Mouse (Mus musculus) ZHBTc4 (cell line): ENCODE results near the gene Eif4a1.

Experiments used
- DNase-seq: peaks from one replicate; pipeline ENCODE4 v3.0.0-alpha.2; 2011; ENCODE audit warnings: low read depth, low spot score

The Eif4a1 gene

GRCm38 (mm10) chr11:69699595-69699994, 27.4 kb upstream of the Eif4a1 start:
- no peak for DNase-seq

GRCm38 (mm10) chr11:69698574-69698973, 26.4 kb upstream of the Eif4a1 start:
- peak; percentile 91 for DNase-seq

- no peak for DNase-seq
These were observed 25.2 kb upstream of the Eif4a1 start for GRCm38 (mm10) chr11:69697396-69697795.

DNA sequence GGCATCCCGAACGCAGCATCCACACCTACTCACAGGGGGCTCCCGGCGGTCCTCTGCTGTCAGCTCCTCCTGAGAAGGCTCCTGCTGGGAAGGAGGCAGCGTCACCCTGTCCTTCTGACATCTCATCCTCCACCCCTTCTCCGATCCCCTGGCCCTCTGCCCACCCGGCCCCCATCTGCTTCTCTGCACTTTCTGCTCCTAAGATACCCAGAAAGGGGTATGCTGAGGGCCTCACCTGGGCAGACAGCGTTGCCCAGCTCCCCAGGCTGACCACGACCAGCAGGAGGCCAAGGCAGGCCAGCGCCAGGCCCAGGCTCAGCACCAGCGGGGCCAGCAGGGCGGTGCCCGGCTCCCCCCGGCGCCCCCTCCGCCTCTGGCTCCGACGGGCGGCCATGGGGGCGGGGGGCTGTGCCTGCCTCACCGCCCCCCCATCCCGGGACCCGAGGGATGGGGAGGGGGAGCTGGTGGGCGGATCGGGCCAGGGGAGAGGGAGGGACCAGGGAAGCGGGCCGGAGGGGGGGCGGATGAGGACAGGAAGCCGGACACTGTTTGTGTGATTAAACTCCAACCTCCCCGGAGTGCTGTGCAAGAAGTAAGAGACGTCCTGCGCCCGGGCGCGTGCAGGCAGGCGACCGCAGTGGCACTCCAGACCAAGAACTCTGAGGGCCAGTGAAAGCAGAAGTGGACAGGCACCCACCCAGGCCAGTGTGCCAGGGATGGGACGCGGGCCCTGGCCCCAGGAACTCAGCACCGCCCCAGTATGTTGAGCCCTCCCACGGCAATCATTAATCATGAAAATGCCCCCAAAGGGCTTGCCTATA, 23.3 kb upstream of the Eif4a1 start, which contains the start of the genes Tnfsf12 and Tnfsfm13:
Tnfsf12 (minus strand) TSS at position 489 of the 821 bp plus-strand sequence.
Tnfsfm13 (minus strand) TSS at position 738 of the 821 bp plus-strand sequence.
- no peak for DNase-seq

DNA sequence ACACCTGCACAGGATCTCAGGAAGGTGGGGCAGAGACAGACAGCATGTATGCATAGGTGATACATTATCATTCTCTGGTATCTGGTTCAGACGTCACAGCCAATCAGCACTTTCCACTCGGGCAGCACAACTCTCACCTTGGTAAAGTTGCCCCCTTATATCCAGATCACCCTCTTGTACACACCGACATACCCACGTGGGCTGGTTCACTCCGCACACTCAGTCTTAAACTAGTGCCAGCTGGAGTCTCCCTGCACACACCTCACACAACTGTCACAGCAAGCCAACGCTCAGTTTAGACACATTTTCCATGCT, 22.8 kb upstream of the Eif4a1 start:
- DNase-seq = no peak

- DNase-seq = no peak
These were observed 21.3 kb upstream of the Eif4a1 start for GRCm38 (mm10) chr11:69693421-69693965.

- no peak for DNase-seq
These were observed 20.6 kb upstream of the Eif4a1 start for GRCm38 (mm10) chr11:69692863-69693262.

DNA sequence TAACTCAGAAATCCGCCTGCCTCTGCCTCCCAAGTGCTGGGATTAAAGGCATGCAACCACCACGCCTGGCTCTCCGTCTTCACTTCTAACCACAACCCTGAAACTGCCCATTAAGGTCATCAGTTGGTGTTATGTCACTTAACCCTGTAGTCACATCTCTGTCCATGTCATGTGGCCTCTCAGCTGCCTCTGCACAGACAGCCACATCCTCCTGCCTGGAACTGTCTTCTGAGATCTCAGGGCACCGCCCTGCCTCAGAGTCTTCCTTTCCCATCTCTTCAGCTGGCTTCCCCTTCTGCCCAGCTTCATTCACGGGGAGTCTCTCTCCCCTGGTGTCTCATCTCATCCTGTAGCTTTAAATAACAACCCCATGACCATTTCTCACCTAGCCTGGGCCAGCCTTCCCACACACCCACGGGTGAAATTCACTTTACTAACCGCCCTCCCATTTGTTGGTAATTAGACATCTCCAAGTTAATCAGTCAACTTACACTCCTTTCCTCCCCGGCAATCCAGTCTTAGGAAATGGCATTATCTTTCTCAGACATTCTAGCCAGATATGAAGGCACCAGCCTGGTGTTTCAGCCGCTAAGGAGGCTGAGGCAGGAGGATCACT, 20.1 kb upstream of the Eif4a1 start:
- no peak for DNase-seq

GRCm38 (mm10) chr11:69689891-69690290, 17.7 kb upstream of the Eif4a1 start:
- DNase-seq = peak; percentile 67

DNA sequence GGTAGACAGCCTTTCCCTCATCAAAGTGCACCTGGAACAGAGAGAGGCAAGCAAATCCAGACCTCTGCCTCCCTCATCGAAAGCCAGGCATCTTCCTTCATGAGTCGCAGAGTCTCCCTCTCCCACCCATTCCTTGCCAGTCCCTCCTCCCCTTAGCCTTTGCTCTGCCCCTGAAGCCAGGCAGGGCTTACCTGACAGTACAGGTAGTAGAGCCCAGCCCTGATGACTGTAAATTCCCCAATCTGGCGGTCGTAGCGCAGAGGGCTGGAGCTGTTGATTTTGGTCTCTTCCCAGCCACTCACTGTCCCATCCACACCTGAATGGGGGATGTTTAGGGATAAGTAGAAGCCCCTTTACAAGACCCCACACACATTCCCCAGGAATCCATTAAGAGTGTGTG, 14.8 kb upstream of the Eif4a1 start:
- no peak for DNase-seq

DNA sequence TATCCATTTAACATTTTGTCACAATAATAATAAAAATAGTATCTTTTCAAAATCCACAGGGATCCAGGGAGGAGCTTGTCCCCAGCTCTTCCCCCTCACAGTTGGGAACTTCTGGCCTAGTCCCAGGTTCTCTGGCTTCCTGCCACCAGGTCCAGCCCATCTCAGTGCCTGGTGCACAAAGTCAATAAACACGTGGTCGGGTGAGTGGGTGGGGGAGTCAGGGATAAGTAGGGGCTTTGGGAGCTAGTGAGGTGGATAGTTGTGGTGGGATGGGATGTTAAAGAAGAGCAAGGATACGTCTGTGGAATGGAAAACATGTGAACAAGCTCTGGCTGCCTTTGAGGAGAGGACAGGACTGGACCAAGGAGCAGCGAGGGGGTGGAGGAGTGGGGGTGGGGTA, 14.2 kb upstream of the Eif4a1 start:
- peak; percentile 60 for DNase-seq

GRCm38 (mm10) chr11:69685526-69686148, 13.4 kb upstream of the Eif4a1 start, which contains the start of gene Tnfsf13:
Gene Tnfsf13, minus strand, starts transcription at chr11:69685784.
- DNase-seq = no peak

DNA sequence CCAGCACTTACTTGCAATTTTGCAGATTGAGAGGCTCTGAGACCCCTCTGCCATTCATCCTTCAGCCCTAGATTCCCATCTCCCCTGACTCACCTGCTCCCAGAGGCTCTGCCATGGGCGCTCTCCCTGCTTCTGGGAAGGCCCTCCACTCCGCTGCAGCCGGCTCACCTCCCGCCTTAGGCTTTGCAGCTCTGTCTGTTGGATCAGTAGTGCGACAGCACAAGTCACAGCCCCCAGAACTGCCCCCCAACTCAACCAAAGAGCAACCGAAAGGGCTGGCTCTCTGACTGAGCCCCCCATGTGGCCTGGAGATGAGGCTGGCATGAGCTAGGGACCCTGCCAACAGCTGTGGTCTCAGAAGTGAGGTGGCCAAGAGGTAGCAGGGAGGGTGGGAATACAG, 12.7 kb upstream of the Eif4a1 start:
- DNase-seq = no peak

DNA sequence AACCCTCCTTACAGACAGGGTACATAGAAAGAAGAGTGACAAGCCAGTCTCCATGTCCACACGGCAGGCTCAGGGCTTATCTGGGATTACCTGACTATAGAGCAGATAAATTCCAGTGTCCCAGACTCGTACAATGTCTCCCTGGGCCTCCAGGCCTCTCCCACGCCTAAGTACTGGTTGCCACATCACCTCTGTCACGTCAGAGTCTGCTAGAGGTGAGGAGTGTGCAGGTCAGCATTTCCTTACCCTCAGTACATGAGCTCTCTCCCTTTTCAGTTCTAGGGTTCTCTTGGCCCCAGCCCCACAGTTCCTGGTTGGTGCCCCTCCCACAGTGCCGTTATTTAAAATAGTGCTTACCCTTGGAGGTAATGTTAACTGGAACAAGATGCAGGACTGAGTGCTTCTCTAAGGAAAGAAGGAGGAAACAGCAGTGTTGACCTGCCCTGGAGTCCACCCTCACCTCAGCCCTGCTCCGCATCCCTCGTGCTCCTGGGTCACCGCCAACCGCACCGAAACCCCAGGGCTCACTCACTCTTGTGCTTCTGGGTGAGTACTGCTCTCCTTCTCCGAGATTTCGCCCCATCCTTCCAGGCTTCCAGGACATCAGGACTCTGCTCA, 12.0 kb upstream of the Eif4a1 start:
- DNase-seq = no peak

DNA sequence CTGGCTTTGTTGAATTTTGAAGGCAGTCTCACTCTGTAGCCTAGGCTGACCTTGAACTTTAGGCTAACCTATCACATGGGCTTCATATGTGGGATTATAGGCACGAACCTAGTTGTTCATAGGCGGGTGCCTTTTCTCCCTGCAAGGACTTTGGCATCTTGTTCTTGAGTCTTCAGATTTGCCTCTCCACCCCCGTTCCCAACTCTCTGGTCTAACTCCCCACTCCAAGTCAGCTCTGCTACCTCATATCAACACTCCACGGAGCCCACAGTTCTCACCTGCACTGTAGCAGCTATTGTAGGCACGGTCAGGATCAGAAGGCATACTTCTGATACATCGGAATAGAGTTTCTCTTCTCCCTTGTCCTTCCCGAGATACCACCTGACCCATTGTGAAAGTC, 11.4 kb upstream of the Eif4a1 start:
- no peak for DNase-seq

DNA sequence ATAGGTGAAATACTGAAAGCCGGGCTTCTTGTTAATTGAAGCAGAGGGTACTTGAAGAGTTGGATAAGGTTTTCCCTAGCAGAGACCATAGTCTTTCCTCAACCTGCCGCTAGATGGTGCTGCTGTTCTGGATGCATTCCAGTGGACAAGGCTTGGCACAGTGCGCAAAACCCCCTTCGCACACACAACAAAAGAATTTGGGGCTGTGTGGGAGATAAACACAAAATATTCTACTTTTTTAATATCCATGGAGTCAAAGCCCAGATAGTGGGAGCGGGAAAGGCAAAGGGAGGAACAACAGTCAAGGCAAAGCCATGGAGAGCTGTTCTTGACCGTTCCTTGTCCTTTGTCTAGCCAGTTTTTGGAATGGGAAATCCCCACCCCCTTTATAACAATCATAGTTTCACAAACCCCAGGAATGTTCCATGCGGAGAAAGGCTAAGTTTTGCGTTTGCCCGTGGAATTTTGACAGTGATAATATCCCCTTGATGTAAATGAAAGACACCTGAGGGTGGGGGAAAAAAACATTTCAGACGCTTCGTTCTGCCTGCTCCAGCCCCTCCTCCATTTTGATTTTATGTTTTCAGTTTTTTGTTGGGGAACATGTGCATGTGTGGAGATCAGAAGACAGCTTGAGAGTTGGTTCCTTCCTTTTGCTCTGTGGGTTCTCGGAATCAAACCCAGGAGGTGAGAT, 10.8 kb upstream of the Eif4a1 start:
- peak; percentile 94 for DNase-seq

- no peak for DNase-seq
These were observed 10.1 kb upstream of the Eif4a1 start for GRCm38 (mm10) chr11:69682209-69682839.

GRCm38 (mm10) chr11:69681314-69682208, 9.3 kb upstream of the Eif4a1 start, which contains the start of gene Senp3:
Gene Senp3, minus strand, starts transcription at chr11:69682084.
- peak; percentile 99 for DNase-seq

DNA sequence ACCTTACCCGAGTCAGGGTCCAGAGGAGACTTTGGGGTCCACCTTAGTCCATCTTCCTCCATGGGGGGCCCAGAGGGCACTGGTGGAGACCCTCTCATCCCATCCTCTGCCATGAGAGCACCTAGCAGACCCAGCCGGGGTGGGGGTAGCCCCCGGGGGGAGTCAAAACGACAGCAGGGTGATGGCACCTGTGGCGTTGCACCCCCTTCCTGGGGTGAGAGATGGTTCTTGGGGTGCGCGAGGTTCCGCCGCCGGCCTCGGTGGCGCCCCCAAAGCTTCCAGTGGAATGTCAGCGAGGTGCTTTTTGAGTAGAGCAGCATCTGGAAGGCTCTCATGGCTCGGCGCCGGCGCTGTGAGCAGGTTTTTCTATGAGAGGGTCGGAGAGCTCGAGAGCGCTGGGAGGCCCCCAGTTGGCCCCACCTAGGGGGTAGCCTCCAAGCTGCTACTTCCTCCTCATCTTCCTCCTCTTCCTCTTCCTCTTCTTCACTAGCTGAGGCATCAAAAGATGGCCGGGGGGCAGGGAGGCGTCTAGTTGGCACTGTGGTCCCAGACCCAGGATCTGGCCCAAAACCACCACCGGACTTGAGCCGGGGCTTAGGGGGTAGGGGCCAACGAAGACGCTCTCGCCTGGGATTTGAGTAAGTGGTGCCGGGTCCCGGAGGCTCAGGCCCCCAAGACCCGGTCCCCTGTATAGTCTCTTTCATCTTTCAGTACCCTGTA, 8.1 kb upstream of the Eif4a1 start:
- DNase-seq = no peak
